Mouse (Mus musculus) brain, embryonic 14.5 days (tissue): ENCODE data around the gene Dnajb5. TPM values are rescaled to one million over a fixed set of nuclear protein-coding genes. Genes with fewer than 3 reads are reported as not detected.

Source experiments
- DNase-seq: peaks from one replicate; pipeline ENCODE4 v3.0.0-alpha.2; 2011; ENCODE audit warnings: low read depth
- CTCF ChIP-seq: fragments of 200-500 bp; IDR thresholded peaks from 2 replicates; pipeline ENCODE4 v1.5.1; 2012; ENCODE audit warnings: inconsistent platforms, mild to moderate bottlenecking, moderate library complexity, borderline replicate concordance; ENCODE audit not compliant: insufficient read depth, insufficient read length; ENCODE audit errors: extremely low read depth
- POLR2A ChIP-seq: fragments of 200-500 bp; IDR thresholded peaks from 2 replicates; pipeline ENCODE4 v1.6.1; 2012; ENCODE audit warnings: mild to moderate bottlenecking, inconsistent platforms, borderline replicate concordance; ENCODE audit not compliant: poor library complexity, insufficient read depth, insufficient read length, severe bottlenecking; ENCODE audit errors: extremely low read depth
- polyA plus RNA-seq: library from polyadenylated mRNA; depleted of rRNA; stranded (reverse); fragments of >200 nt; gene quantifications from 2 replicates; pipeline ENCODE4 v1.2.3, GENCODE M21; 2012

Gene Dnajb5
- polyA plus RNA-seq, 1 experiment = 101 TPM

GRCm38 (mm10) chr4:42920726-42921125 is 28.9 kb upstream of the Dnajb5 start:
- DNase-seq = no peak
- no peak for TF ChIP-seq POLR2A

GRCm38 (mm10) chr4:42921536-42921935 is 28.1 kb upstream of the Dnajb5 start:
- TF ChIP-seq POLR2A = no peak
- TF ChIP-seq CTCF = no peak
- DNase-seq = no peak

GRCm38 (mm10) chr4:42922056-42922455 is 27.6 kb upstream of the Dnajb5 start:
- no peak for TF ChIP-seq CTCF
- TF ChIP-seq POLR2A = no peak
- peak; percentile 69 for DNase-seq

- TF ChIP-seq POLR2A (no peak), CTCF (no peak)
- DNase-seq = no peak
Observed at GRCm38 (mm10) chr4:42922461-42922860, 27.2 kb upstream of the Dnajb5 start.

GRCm38 (mm10) chr4:42924095-42924710 is 25.4 kb upstream of the Dnajb5 start:
- TF ChIP-seq CTCF = no peak
- no peak for TF ChIP-seq POLR2A
- no peak for DNase-seq

GRCm38 (mm10) chr4:42928209-42928608 is 21.4 kb upstream of the Dnajb5 start:
- DNase-seq = no peak
- no peak for TF ChIP-seq POLR2A
- TF ChIP-seq CTCF = peak; percentile 24; the same call in 1 of the 2 replicates

- no peak for DNase-seq
- no peak for TF ChIP-seq POLR2A
- TF ChIP-seq CTCF = no peak
Observed at GRCm38 (mm10) chr4:42928952-42929351, 20.7 kb upstream of the Dnajb5 start.

GRCm38 (mm10) chr4:42932229-42932969 is 17.2 kb upstream of the Dnajb5 start:
- TF ChIP-seq POLR2A (no peak), CTCF (no peak)
- no peak for DNase-seq

- DNase-seq = peak; percentile 68
- TF ChIP-seq POLR2A (no peak), CTCF (no peak)
Observed at GRCm38 (mm10) chr4:42933630-42934029, 16.0 kb upstream of the Dnajb5 start.

- no peak for TF ChIP-seq CTCF
- TF ChIP-seq POLR2A = no peak
- DNase-seq = no peak
Observed at GRCm38 (mm10) chr4:42941396-42941795, 8.2 kb upstream of the Dnajb5 start.

- no peak for TF ChIP-seq CTCF
- DNase-seq = peak; percentile 94
Observed at GRCm38 (mm10) chr4:42943341-42943740, 6.3 kb upstream of the Dnajb5 start.

- no peak for DNase-seq
Observed at GRCm38 (mm10) chr4:42944185-42944584, 5.4 kb upstream of the Dnajb5 start.

GRCm38 (mm10) chr4:42945043-42945442 is 4.6 kb upstream of the Dnajb5 start:
- TF ChIP-seq POLR2A (no peak), CTCF (no peak)
- no peak for DNase-seq

More at GRCm38 (mm10) chr4:42944185-42944584, 5.4 kb upstream of the Dnajb5 start:
- TF ChIP-seq POLR2A (no peak), CTCF (no peak)

- TF ChIP-seq CTCF = no peak
- DNase-seq = no peak
Observed at GRCm38 (mm10) chr4:42945445-42945844, 4.2 kb upstream of the Dnajb5 start.

- DNase-seq = peak; percentile 88
- TF ChIP-seq POLR2A (no peak), CTCF (peak; percentile 63; the same call in 1 of the 2 replicates)
Observed at GRCm38 (mm10) chr4:42945952-42946351, 3.7 kb upstream of the Dnajb5 start.
